1 mouse cellular context compared by ENCODE assay signal in the genomic region with DNA sequence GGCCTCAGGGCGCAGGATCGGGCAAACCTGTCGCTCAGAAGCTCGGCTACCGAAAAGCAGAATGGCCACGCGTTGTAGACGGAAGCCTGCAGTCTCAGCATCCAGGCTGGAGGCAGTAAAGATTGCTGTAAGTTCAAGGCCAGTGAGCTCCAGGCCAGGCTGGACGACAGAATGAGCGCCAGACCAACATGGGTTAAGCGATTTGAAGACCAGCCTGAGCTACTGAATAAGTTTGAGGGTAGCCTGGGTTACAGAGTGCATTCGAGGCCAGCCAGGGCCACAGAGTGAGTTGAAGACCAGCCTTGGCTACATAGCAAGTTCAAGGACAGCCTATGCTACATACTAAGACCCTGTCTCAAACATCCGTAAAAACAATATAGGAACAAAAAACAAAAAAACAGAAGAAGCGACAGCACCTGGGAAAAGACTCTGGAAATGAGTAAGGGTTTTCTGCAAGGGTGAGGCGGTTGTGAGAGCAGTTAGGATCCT.
TF ChIP-seq lines count a peak whose summit lies in the region.

No protein-coding gene starts in this region.

TF ChIP-seq in CH12.LX, 34 proteins besides CTCF, POLR2A, EP300 and RAD21 (continued from another document):
- TF ChIP-seq MEF2A (IDR thresholded peaks at IDR 0.05; ENCODE audit: borderline replicate concordance, low read depth, low read length) (no peak), JUND (conservative IDR thresholded peaks at IDR 0.05; ENCODE audit: low read depth, low read length) (no peak), MXI1 (IDR thresholded peaks at IDR 0.05; ENCODE audit: low read depth, low read length) (peak; percentile 60), RCOR1 (conservative IDR thresholded peaks at IDR 0.05; ENCODE audit: low read depth, low read length) (peak; percentile 58; the same call in 1 of the 2 replicates), USF1 (IDR thresholded peaks at IDR 0.05; ENCODE audit: low read depth, low read length) (no peak), NELFE (IDR thresholded peaks at IDR 0.05; ENCODE audit: low read depth, low read length) (no peak), KAT2A (IDR thresholded peaks at IDR 0.05; ENCODE audit: insufficient replicate concordance, low read length) (0 out of 2 replicates have a peak, but pooled peaks have one; percentile 12), HCFC1 (IDR thresholded peaks at IDR 0.05; ENCODE audit: low read depth, low read length) (no peak), BHLHE40 (IDR thresholded peaks at IDR 0.05; ENCODE audit: low read depth, low read length) (no peak), ETS1 (conservative IDR thresholded peaks at IDR 0.05; ENCODE audit: low read depth, low read length) (no peak), UBTF (IDR thresholded peaks at IDR 0.05; ENCODE audit: low read depth, low read length) (peak; percentile 21; the same call in 1 of the 2 replicates), MAX (IDR thresholded peaks at IDR 0.05; ENCODE audit: low read length) (peak; percentile 65), ZKSCAN1 (IDR thresholded peaks at IDR 0.05; ENCODE audit: borderline replicate concordance, low read depth, low read length) (no peak), MAZ (IDR thresholded peaks at IDR 0.05; ENCODE audit: low read depth, low read length) (no peak), MAFK (IDR thresholded peaks at IDR 0.05; ENCODE audit: insufficient replicate concordance, low read length) (no peak), TCF12 (IDR thresholded peaks at IDR 0.05; ENCODE audit: low read depth, low read length) (no peak), USF2 (conservative IDR thresholded peaks at IDR 0.05; ENCODE audit: low read depth, low read length) (no peak), CHD1 (IDR thresholded peaks at IDR 0.05; ENCODE audit: low read depth, low read length) (0 out of 2 replicates have a peak, but pooled peaks have one; percentile 51)
